Mouse (Mus musculus): ENCODE measurements around the gene Gm5938. TPM values are rescaled to one million over a fixed set of nuclear protein-coding genes. Genes with fewer than 3 reads are reported as not detected.

Gene Gm5938
- polyA plus RNA-seq (2012; ENCODE audit: low replicate concordance) = not detected in 2 replicates

DNA sequence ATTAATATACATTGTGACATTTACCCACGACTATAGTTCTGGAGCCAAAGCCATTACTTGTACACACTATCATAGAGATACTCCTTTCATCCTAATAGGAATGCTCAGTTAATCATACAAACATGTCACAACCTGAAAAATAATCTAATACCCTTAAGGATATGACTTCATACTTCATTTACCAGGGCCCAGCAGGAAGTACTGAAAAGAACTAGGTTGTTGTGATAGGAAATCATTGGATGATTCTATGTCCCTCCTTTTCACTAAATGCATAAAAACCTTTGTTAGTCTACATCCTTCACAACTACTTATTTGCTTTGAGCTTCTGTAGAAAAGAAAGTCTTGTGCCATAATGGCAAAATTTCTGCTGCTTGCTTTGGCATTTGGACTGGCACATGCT lies at the start of gene Gm5938:
Gene Gm5938, plus strand, starts transcription at position 301 of the 400 bp plus-strand sequence.

DNA sequence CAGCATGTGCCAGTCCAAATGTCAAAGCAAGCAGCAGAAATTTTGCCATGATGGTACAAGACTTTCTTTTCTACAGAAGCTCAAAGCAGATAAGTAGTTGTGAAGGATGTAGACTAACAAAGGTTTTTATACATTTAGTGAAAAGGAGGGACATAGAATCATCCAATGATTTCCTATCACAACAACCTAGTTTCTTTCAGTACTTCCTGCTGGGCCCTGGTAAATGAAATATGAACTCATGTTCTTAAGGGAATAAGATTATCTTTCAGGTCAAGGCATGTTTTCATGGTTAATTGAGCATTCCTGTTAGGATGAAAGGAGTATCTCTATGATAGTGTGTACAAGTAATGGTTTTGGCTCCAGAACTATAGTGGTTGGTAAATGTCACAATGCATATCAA lies 34.0 kb upstream of the Gm5938 start, which contains the start of gene Obp1a:
Gene Obp1a, minus strand, starts transcription at position 101 of the 400 bp plus-strand sequence.

Other genes with a start within 250 kb of the Gm5938 start
- not detected in 2 replicates for gene 5430402E10Rik, start 200.4 kb upstream of the Gm5938 start, polyA plus RNA-seq (2012; ENCODE audit: low replicate concordance)
- gene Obp1a, start 34.1 kb upstream of the Gm5938 start, polyA plus RNA-seq (2012; ENCODE audit: low replicate concordance) = not detected in 2 replicates
- not detected in 2 replicates for gene Obp1b, start 61.3 kb downstream of the Gm5938 start, polyA plus RNA-seq (2012; ENCODE audit: low replicate concordance)
- not detected in 2 replicates for gene Gm14743, start 120.5 kb downstream of the Gm5938 start, polyA plus RNA-seq (2012; ENCODE audit: low replicate concordance)
- gene 4930480E11Rik, start 244.2 kb downstream of the Gm5938 start, polyA plus RNA-seq (2012; ENCODE audit: low replicate concordance) = not detected in 2 replicates